Mouse (Mus musculus): ENCODE data around the gene Ppm1d. TPM values are rescaled to one million over a fixed set of nuclear protein-coding genes. Genes with fewer than 3 reads are reported as not detected.

Ppm1d gene
- polyA plus RNA-seq, 1 experiment = 27.4 TPM

- H3K27ac ChIP-seq (ENCODE audit: control insufficient read depth, insufficient read depth, low read depth, low read length, poor library complexity) = no peak overlapping the region
- TF ChIP-seq CTCF (IDR thresholded peaks at IDR 0.05; ENCODE audit: control insufficient read depth, insufficient read depth, low read length) = no peak
- TF ChIP-seq POLR2A (IDR thresholded peaks at IDR 0.05; ENCODE audit: borderline replicate concordance, control insufficient read depth, low read depth, low read length) = no peak
- WGBS = 81% methylated on average over 15 of the region's 15 CpGs
Observed at GRCm38 (mm10) chr11:85281219-85281878, 29.7 kb upstream of the Ppm1d start.

GRCm38 (mm10) chr11:85297953-85298352 is 13.1 kb upstream of the Ppm1d start:
- Histone ChIP-seq H3K4me3 (replicated peaks; ENCODE audit: control insufficient read depth, low read depth, low read length) (no peak overlapping the region), H3K27ac (ENCODE audit: control insufficient read depth, insufficient read depth, low read depth, low read length, poor library complexity) (no peak overlapping the region), H3K4me1 (ENCODE audit: control insufficient read depth, insufficient read depth, low read length) (no peaks in the 10 kb centered on the region; the same call in 1 of the 2 replicates)
- WGBS = 65% methylated on average over 13 of the region's 13 CpGs
- no peak for TF ChIP-seq CTCF (IDR thresholded peaks at IDR 0.05; ENCODE audit: control insufficient read depth, insufficient read depth, low read length)
- no peak for TF ChIP-seq POLR2A (IDR thresholded peaks at IDR 0.05; ENCODE audit: borderline replicate concordance, control insufficient read depth, low read depth, low read length)

More at GRCm38 (mm10) chr11:85281219-85281878, 29.7 kb upstream of the Ppm1d start:
- Histone ChIP-seq H3K4me1 (ENCODE audit: control insufficient read depth, insufficient read depth, low read length) (no peaks in the 10 kb centered on the region), H3K4me3 (replicated peaks; ENCODE audit: control insufficient read depth, low read depth, low read length) (no peak overlapping the region)

DNA sequence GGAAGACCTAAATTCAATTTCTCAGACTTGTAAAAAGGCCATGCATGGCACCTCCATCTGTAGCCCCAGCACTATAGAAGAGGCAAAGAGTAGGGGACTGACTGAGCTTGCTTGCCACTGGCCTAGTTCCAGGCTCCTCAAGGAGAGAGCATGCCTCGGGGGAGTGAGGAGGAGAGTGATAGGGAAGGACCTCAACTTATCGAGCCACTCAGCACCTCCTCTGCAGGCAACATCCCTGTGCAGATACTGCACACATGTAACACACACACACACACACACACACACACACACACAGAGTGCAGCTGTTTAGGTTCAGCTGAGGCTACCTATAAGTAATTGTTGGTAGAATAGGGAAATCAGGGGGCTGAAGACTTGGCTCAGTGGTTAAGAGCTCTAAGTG is 11.2 kb upstream of the Ppm1d start:
- Histone ChIP-seq H3K4me1 (ENCODE audit: control insufficient read depth, insufficient read depth, low read length) (no peaks in the 10 kb centered on the region; the same call in 1 of the 2 replicates), H3K27ac (ENCODE audit: control insufficient read depth, insufficient read depth, low read depth, low read length, poor library complexity) (no peak overlapping the region), H3K4me3 (replicated peaks; ENCODE audit: control insufficient read depth, low read depth, low read length) (no peak overlapping the region)
- no peak for TF ChIP-seq CTCF (IDR thresholded peaks at IDR 0.05; ENCODE audit: control insufficient read depth, insufficient read depth, low read length)
- no peak for TF ChIP-seq POLR2A (IDR thresholded peaks at IDR 0.05; ENCODE audit: borderline replicate concordance, control insufficient read depth, low read depth, low read length)
- WGBS = 59% methylated on average over 2 of the region's 2 CpGs

GRCm38 (mm10) chr11:85301161-85301560 is 9.9 kb upstream of the Ppm1d start:
- TF ChIP-seq POLR2A (IDR thresholded peaks at IDR 0.05; ENCODE audit: borderline replicate concordance, control insufficient read depth, low read depth, low read length) (no peak), CTCF (IDR thresholded peaks at IDR 0.05; ENCODE audit: control insufficient read depth, insufficient read depth, low read length) (no peak)
- Histone ChIP-seq H3K4me1 (ENCODE audit: control insufficient read depth, insufficient read depth, low read length) (no peaks in the 10 kb centered on the region; the same call in 1 of the 2 replicates), H3K27ac (ENCODE audit: control insufficient read depth, insufficient read depth, low read depth, low read length, poor library complexity) (no peak overlapping the region), H3K4me3 (replicated peaks; ENCODE audit: control insufficient read depth, low read depth, low read length) (no peak overlapping the region)
- WGBS = 77% methylated on average over 3 of the region's 3 CpGs

GRCm38 (mm10) chr11:85301836-85302235 is 9.2 kb upstream of the Ppm1d start:
- WGBS = 54% methylated on average over 2 of the region's 2 CpGs
- Histone ChIP-seq H3K4me1 (ENCODE audit: control insufficient read depth, insufficient read depth, low read length) (no peaks in the 10 kb centered on the region; the same call in 1 of the 2 replicates), H3K4me3 (replicated peaks; ENCODE audit: control insufficient read depth, low read depth, low read length) (no peak overlapping the region), H3K27ac (ENCODE audit: control insufficient read depth, insufficient read depth, low read depth, low read length, poor library complexity) (no peak overlapping the region)
- no peak for TF ChIP-seq POLR2A (IDR thresholded peaks at IDR 0.05; ENCODE audit: borderline replicate concordance, control insufficient read depth, low read depth, low read length)
- no peak for TF ChIP-seq CTCF (IDR thresholded peaks at IDR 0.05; ENCODE audit: control insufficient read depth, insufficient read depth, low read length)

DNA sequence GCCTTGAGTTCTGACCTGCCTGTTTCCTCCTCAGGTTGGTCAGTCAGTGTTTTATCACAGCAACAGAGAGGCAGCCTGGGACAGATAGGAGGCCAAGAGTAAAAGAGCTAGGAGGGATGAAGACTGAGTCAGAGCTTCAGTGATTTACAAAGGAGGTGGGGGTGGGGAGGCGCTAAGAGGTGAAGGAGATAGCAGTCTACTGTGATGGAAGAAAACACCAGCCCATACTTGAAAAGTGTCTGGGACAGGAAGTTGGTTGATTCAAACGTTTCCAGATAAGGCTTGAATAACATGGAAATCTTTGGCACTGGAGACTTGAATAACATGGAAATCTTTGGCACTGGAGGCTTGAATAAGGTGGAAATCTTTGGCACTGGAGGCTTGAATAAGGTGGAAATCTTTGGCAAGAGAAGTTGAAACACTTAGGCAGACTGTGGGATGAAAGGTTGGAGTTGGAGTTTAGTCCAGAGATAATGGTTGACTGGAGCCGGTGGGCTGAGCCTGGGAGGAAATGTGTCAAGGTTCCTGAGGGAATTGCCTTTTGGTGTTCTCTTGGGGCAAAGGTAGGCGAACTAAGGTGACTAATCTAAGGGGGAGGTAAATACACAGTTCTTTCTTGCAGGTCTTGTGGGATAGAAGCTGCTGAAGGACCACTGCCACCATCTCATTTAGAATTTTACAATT is 4.3 kb upstream of the Ppm1d start:
- 60% methylated on average over 4 of the region's 4 CpGs for WGBS
- H3K27ac ChIP-seq (ENCODE audit: control insufficient read depth, insufficient read depth, low read depth, low read length, poor library complexity) = no peak overlapping the region
- H3K4me1 ChIP-seq (ENCODE audit: control insufficient read depth, insufficient read depth, low read length) = no peaks in the 10 kb centered on the region; the same call in 1 of the 2 replicates
- no peak for TF ChIP-seq POLR2A (IDR thresholded peaks at IDR 0.05; ENCODE audit: borderline replicate concordance, control insufficient read depth, low read depth, low read length)
- no peak for TF ChIP-seq CTCF (IDR thresholded peaks at IDR 0.05; ENCODE audit: control insufficient read depth, insufficient read depth, low read length)
- no peak overlapping the region for H3K4me3 ChIP-seq (replicated peaks; ENCODE audit: control insufficient read depth, low read depth, low read length)

GRCm38 (mm10) chr11:85308799-85309198 is 2.2 kb upstream of the Ppm1d start:
- TF ChIP-seq POLR2A (IDR thresholded peaks at IDR 0.05; ENCODE audit: borderline replicate concordance, control insufficient read depth, low read depth, low read length) (no peak), CTCF (IDR thresholded peaks at IDR 0.05; ENCODE audit: control insufficient read depth, insufficient read depth, low read length) (no peak)
- Histone ChIP-seq H3K4me3 (replicated peaks; ENCODE audit: control insufficient read depth, low read depth, low read length) (no peak overlapping the region), H3K4me1 (ENCODE audit: control insufficient read depth, insufficient read depth, low read length) (no peaks in the 10 kb centered on the region), H3K27ac (ENCODE audit: control insufficient read depth, insufficient read depth, low read depth, low read length, poor library complexity) (no peak overlapping the region)
- WGBS = 60% methylated on average over 2 of the region's 2 CpGs

- under 1% methylated on average over 15 of the region's 15 CpGs for WGBS
- Histone ChIP-seq H3K27ac (ENCODE audit: control insufficient read depth, insufficient read depth, low read depth, low read length, poor library complexity) (peak overlapping the region; percentile 99), H3K4me1 (ENCODE audit: control insufficient read depth, insufficient read depth, low read length) (no peaks in the 10 kb centered on the region), H3K4me3 (replicated peaks; ENCODE audit: control insufficient read depth, low read depth, low read length) (peak overlapping the region; percentile 66)
- TF ChIP-seq POLR2A (IDR thresholded peaks at IDR 0.05; ENCODE audit: borderline replicate concordance, control insufficient read depth, low read depth, low read length) (no peak), CTCF (IDR thresholded peaks at IDR 0.05; ENCODE audit: control insufficient read depth, insufficient read depth, low read length) (no peak)
Observed at GRCm38 (mm10) chr11:85310407-85310712, 684 bp upstream of the Ppm1d start.
